Mouse (Mus musculus): ENCODE results near the gene 4930550L24Rik. TPM values are rescaled to one million over a fixed set of nuclear protein-coding genes. Genes with fewer than 3 reads are reported as not detected.

Gene 4930550L24Rik
- polyA plus RNA-seq (2015; fragmentation: Nextera tagmentation; extraction: Ambion mirVana): not detected in 2 replicates

DNA sequence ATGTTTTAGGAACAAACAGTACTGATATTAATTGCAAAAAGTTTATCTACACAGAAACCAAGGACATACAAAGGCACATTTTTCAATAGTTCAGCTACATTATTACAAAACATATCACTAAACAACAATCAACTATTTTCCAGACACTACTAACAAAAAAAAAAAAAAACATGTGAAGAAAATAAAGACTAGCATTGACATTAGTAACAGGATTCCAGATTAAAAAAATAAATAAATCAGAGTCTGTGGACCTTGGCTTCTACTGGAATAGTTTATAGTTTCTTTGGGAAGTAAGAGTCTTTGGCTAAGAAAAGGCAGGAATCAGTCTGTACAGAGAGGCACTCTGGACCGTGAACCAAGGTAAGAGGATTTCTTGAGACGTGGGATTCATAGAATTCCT lies at the start of gene 4930550L24Rik:
Gene 4930550L24Rik, plus strand, starts transcription at position 301 of the 400 bp plus-strand sequence.

All from urinary bladder, postnatal 0 days (tissue).